Mouse (Mus musculus) cortical plate, adult 2 months (tissue): ENCODE measurements around the gene Vstm4.

Experiments
- CTCF ChIP-seq: fragments of 200-500 bp; IDR thresholded peaks from 2 replicates; pipeline ENCODE4 v1.5.1; 2011; ENCODE audit warnings: mild to moderate bottlenecking, control low read depth, low read length; ENCODE audit not compliant: insufficient read depth; ENCODE audit errors: extremely low read depth
- POLR2A ChIP-seq: fragments of 200-500 bp; IDR thresholded peaks from 2 replicates; pipeline ENCODE4 v1.6.1; 2011; ENCODE audit warnings: mild to moderate bottlenecking, low read length, control low read depth; ENCODE audit not compliant: insufficient read depth; ENCODE audit errors: extremely low read depth

DNA sequence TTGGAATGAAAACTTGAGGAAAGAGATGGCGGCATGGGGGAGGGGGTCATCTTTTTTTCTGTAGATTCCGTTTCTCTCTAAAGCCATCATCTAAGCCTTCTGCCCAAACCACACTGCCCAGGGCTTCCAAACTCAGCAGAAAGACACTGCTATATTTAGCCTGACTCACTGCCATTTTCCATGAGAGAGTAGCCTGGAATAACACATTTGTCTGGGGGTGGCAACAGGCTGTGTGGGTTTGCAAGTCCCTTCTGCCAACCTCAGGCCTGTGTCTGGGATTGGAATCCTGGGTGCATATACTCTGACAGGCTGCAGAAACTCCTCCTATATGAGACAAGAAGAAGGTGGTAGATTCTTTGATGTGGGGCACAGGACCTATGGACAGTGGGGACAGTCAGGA, 91.0 kb downstream of the Vstm4 start:
- TF ChIP-seq POLR2A = no peak
- no peak for TF ChIP-seq CTCF
